Mouse (Mus musculus) cortical plate, adult 2 months (tissue): ENCODE measurements around the gene Gng12. TPM values are rescaled to one million over a fixed set of nuclear protein-coding genes. Genes with fewer than 3 reads are reported as not detected.
A peak's percentile ranks its signal among the peaks of the same experiment; 100 is the strongest.

Source experiments
- H3K27ac ChIP-seq: fragments of 200-500 bp; 2 replicates; pipeline ENCODE4 v1.5.1; 2012; ENCODE audit warnings: low read length, control low read depth, inconsistent platforms; ENCODE audit not compliant: insufficient read depth
- H3K4me1 ChIP-seq: fragments of 200-500 bp; 2 replicates; pipeline ENCODE4 v1.6.1; 2011; ENCODE audit warnings: low read length; ENCODE audit not compliant: control insufficient read depth, insufficient read depth
- H3K4me3 ChIP-seq: fragments of 200-500 bp; 2 replicates; pipeline ENCODE4 v1.5.1; 2011; ENCODE audit warnings: mild to moderate bottlenecking, low read length, control low read depth; ENCODE audit not compliant: insufficient read depth
- CTCF ChIP-seq: fragments of 200-500 bp; IDR thresholded peaks from 2 replicates; pipeline ENCODE4 v1.5.1; 2011; ENCODE audit warnings: mild to moderate bottlenecking, control low read depth, low read length; ENCODE audit not compliant: insufficient read depth; ENCODE audit errors: extremely low read depth
- POLR2A ChIP-seq: fragments of 200-500 bp; IDR thresholded peaks from 2 replicates; pipeline ENCODE4 v1.6.1; 2011; ENCODE audit warnings: mild to moderate bottlenecking, low read length, control low read depth; ENCODE audit not compliant: insufficient read depth; ENCODE audit errors: extremely low read depth
- polyA plus RNA-seq: library from polyadenylated mRNA; depleted of rRNA; stranded (reverse); fragments of >200 nt; gene quantifications from 2 replicates; pipeline ENCODE4 v1.2.3, GENCODE M21; 2012

Gene Gng12
- polyA plus RNA-seq, 1 experiment: 58.7 TPM

DNA sequence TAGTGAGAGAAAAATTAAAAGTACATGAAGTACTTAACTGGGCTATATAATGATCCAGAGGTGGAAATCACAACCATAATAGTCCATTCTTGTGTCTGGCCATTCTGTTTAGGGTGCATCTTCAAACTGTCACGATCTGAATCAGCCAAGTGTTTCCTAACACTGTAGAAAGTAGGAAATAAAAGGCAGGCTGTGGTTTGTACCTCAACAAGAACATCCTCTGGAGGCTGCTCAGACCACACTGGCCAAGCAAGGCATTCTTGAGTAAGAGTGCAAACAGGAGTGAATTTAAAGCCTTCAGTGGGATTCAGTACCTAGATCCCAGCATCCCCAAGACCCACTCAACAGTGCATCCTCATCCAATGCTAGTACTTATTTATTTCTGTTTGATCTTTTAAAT lies 1.2 kb upstream of the Gng12 start:
- no peaks in the 10 kb centered on the region; the same call in 1 of the 2 replicates for H3K4me1 ChIP-seq
- H3K27ac ChIP-seq: no peak overlapping the region
- H3K4me3 ChIP-seq: no peak overlapping the region
- TF ChIP-seq CTCF (no peak), POLR2A (no peak)

DNA sequence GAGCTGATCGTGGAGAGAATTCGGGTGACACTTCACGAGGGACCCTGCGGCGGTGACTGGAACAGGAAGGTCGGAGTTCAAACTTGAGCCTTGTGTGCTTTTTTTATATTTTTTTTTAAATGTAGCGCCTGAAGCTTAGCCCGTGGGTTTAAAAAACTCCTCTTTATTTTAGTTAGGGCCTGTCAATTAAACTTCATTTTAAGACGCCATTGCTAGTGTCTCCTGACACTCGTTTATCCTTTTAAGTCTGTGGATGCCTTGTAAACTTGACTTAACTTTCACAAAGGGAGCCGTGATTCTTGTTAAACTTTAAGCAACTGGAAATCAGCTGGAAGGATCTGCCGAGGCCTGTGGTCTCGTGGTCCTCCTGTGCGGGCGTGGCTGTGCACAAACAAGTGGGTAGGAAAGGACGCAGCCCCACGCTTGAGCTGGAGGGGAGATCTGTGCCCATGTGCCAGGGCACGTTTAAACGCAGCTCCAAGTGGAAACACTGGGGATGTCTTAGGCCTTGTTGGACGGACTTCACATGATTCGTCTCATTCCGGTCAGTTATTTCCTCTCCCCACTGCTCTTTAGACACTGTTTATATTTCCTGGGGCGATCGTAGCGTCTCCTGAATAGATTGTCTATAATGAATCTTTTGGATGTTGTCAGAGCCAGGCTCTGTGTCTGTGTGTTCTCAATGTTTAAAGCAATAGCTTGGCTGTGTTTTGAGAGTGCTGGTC lies 886 bp downstream of the Gng12 start:
- Histone ChIP-seq H3K27ac (peak overlapping the region; percentile 90), H3K4me3 (peak overlapping the region; percentile 42), H3K4me1 (no peaks in the 10 kb centered on the region; the same call in 1 of the 2 replicates)
- no peak for TF ChIP-seq POLR2A
- no peak for TF ChIP-seq CTCF

DNA sequence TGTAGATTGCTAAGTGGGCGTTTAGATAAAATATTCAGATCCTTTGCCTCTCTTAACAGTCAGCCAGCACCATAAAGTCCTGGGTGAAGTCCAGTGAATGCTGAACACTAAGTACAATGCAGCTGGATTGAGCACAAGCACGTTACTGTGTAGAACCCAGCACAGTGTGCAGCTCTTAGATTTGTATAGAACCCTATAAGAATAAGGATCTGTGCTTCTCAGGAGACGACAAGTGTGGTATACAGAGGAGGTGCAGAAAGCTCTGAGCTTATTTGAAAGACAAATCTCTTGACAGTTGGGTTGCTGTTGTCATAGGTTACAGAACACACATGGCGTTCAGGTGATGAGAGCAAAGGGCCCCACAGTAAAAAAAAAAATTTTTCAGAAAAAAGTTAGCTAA lies 1.8 kb downstream of the Gng12 start:
- Histone ChIP-seq H3K4me1 (peaks cover 2% of the 10 kb centered on the region), H3K4me3 (peak overlapping the region; percentile 42), H3K27ac (no peak overlapping the region; the same call in 1 of the 2 replicates)
- TF ChIP-seq POLR2A (no peak), CTCF (no peak)

DNA sequence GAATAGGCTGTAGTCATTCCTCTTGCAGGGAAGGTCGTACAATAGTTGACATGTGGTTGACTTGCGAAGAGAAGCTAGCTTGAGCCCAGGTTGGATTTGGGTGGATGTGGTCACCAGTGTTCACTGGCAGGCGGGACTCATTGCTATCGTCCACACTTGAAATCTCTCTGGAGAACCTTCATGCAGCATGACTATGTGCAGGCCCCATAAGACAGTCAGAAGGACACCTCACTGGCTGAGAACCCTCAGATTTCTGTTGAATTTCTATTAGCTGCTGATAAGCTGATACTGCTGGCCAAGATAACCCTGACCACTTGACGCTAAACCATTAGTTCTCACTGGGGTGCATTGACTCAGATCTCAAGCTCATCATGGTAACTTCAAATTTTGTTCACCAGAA lies 5.7 kb downstream of the Gng12 start:
- Histone ChIP-seq H3K27ac (no peak overlapping the region), H3K4me3 (no peak overlapping the region), H3K4me1 (peaks cover 6% of the 10 kb centered on the region)
- TF ChIP-seq POLR2A (no peak), CTCF (no peak)

DNA sequence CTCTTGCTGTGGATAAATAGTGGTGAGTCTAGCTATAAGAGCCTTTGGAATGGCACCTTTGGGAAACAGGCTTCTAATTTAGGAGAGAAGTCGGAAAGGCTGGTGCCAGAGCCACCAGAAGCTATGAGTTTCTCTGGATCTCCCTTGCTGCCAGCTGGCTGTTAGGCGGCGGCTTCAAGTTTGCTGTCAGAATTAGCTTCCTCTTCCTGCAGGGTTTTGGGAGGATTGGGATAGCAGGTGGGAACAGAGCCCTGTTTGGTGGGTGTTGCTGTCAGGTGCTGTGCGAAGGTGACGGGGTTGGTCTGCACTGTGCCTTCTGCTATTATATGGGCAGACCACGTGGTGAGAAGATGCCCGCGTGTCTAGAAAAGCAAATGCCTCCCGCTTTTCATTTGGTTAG lies 7.0 kb downstream of the Gng12 start:
- TF ChIP-seq POLR2A (no peak), CTCF (no peak)

DNA sequence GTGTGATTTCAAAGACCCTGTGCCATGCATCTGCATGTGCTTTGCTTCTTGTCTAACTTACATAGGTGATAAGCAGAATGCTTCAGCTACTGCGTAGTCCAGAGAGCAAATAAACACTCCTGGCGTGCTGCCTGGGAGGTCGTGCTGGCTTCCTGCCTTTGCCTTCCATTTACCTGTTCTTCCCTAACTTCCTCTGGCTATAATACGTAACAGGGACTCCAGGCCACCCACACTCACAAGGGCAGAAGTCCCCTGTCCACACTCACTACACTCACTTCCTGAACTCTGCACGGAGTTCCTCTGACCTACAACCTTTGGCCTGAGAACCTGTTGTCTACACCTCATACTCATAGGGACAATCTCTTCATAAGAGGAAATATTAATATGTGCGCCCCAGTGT lies 7.5 kb downstream of the Gng12 start:
- TF ChIP-seq POLR2A (no peak), CTCF (no peak)
- Histone ChIP-seq H3K27ac (0 out of 2 replicates have a peak overlapping the region, but pooled peaks have one; percentile 16), H3K4me1 (peaks cover 6% of the 10 kb centered on the region), H3K4me3 (no peak overlapping the region)

More for the DNA sequence above, 7.0 kb downstream of the Gng12 start:
- Histone ChIP-seq H3K27ac (no peak overlapping the region), H3K4me1 (peaks cover 6% of the 10 kb centered on the region), H3K4me3 (no peak overlapping the region)

DNA sequence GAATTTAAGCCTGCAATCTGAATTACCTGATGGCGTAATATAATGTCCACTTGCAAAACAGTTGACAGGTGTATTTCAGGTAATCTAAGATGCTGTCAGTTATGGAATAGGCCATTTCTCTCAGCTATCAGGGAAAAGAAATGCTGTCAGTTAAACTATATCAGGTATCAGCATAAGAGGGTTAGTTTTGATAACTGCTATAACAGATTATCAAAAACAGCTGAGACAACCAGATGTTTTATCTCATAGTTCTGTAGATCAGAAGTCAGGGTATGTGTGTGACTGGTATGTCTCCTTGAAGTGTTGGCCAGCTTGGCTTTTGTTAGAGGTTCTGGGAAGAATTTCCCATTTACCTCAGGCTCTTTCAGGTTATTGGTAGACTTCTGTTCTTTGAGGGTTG lies 10.0 kb downstream of the Gng12 start:
- no peak for TF ChIP-seq POLR2A
- TF ChIP-seq CTCF: no peak
- Histone ChIP-seq H3K4me1 (peaks cover 6% of the 10 kb centered on the region), H3K27ac (no peak overlapping the region), H3K4me3 (no peak overlapping the region)

DNA sequence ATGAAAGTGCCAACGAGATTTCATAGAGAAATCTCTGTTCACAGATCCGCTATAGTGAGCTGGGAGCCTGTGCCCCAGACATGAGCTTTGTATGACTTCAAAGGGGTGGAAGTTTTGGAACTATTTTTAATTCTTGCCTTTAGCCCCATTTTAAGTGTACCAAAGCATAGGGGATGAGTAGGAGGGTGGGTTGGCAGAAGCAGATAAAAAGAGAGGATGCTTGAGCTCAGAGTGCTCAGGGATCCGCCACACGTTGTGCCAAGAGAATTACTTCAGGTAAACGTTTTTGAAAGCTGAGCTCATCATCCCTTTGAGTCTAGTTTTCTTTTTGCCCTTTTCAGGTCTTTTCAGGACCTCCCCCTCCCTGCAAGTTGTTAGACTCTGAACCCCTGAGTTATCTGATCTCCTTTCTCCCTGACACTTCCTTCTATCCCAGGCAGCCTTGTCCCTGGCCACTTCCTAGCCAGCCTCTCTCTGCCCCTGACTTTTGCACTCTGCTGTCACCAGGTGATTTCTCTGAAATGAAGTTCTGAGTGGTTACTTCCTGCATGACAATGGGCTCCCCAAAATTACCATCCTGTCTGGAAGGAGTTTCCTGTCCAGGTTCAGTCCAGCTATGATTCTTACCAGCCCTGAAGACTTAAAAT lies 12.3 kb downstream of the Gng12 start:
- Histone ChIP-seq H3K4me3 (no peak overlapping the region), H3K4me1 (peaks cover 3% of the 10 kb centered on the region), H3K27ac (no peak overlapping the region)
- no peak for TF ChIP-seq CTCF
- no peak for TF ChIP-seq POLR2A

DNA sequence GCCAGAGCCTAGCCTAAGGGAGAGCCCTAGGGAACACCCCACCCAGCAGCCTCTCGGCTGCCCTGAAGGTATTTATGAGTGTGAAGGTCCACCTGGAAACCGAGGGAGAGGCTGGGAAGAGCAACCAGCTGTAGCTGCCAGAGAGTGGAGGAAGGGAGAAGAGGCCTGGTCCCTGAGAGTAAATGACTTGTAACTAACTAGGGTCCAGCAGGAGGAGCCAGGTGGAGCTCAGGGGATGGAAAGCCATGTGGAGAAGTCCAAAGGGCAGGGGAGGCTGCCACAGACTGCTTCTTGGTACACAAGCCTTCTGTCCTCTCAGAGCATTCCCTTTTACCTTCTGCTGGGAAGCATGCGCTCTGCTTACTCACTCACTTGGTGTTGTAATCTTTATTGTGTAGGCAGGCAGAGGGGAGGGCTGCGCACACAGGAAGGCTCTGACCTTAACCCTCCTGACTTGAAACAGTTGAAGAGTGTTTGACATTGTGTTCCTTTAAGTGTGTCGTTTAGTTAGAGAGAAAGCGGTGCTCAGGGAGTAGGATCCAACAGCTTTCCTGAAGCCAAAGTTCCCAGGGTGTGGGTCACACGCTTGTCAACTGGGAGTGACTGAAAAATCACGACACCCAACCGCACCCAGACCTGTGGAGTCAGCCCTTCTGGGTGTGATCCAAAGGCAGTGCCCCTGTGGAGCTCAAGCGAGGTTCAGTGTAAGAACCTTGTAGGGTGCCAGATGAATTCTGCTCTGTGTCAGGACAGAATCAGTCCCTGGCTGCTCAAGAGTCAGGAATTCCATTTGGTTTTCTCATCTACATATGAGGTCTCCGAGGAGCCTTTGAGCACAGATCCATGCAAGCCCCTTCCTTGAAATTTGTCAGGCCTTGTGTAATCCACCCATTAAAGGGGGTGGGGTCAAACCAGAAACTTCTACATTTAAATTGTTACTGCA lies 14.6 kb downstream of the Gng12 start:
- H3K4me3 ChIP-seq: no peak overlapping the region
- H3K27ac ChIP-seq: no peak overlapping the region
- no peaks in the 10 kb centered on the region for H3K4me1 ChIP-seq
- no peak for TF ChIP-seq CTCF
- TF ChIP-seq POLR2A: no peak

DNA sequence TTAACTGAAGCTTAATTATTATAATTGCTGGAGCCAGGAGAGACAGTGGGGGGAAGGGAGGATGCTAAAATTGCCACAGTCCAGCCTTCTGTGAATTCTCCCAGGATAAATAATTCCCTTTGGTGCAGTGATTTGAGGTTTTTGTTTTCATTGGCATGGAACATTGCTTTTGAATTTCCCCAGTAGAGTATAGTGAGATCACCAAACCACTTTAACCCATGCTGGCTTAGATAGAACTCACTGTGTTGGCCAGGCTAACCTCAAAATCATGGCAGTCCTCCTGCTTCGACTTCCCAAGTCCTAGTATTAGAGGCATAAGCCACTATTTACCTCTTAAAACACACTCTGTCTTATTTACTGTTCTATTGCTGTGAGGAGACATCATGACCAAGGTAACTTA lies 17.2 kb downstream of the Gng12 start:
- no peak overlapping the region for H3K4me3 ChIP-seq
- TF ChIP-seq POLR2A (no peak), CTCF (no peak)
- no peaks in the 10 kb centered on the region for H3K4me1 ChIP-seq
- H3K27ac ChIP-seq: no peak overlapping the region
